Mouse (Mus musculus) CH12.LX (cell line): ENCODE results near the gene Zfp784. TPM values are rescaled to one million over a fixed set of nuclear protein-coding genes. Genes with fewer than 3 reads are reported as not detected.

ENCODE experiments used
- DNase-seq: peaks from one replicate; pipeline ENCODE4 v3.0.0-alpha.2; 2013; ENCODE audit errors: extremely low read depth
- H3K27ac ChIP-seq: 2 replicates; pipeline ENCODE4 v1.5.1; 2012; ENCODE audit warnings: low read depth, mild to moderate bottlenecking, control low read depth, moderate library complexity; ENCODE audit not compliant: insufficient read depth
- H3K27me3 ChIP-seq: replicated peaks from 2 replicates; pipeline ENCODE3; 2012; ENCODE audit warnings: inconsistent platforms
- H3K36me3 ChIP-seq, 2 experiments: replicated peaks in 1 of 2; 2 replicates each; pipeline versions ENCODE3 to v1.6.1; 2012; ENCODE audit warnings: inconsistent platforms in 1 of 2, low read length in 1 of 2, mild to moderate bottlenecking in 1 of 2, mixed read lengths in 1 of 2, moderate library complexity in 1 of 2; ENCODE audit not compliant: control insufficient read depth in 1 of 2, insufficient read depth in 1 of 2
- H3K4me1 ChIP-seq, 2 experiments: 2 replicates each; pipeline ENCODE4 v1.6.1; 2012; ENCODE audit warnings: inconsistent platforms in 1 of 2, moderate library complexity in 1 of 2; ENCODE audit not compliant: insufficient read depth in 2 of 2, control insufficient read depth in 1 of 2
- H3K4me2 ChIP-seq: 2 replicates; pipeline ENCODE4 v1.6.1; 2012; ENCODE audit warnings: low read depth, mild to moderate bottlenecking, control low read depth; ENCODE audit not compliant: poor library complexity, insufficient read depth, severe bottlenecking
- H3K4me3 ChIP-seq, 3 experiments: fragments of 150-350 bp in 1 of 3; sonication (generic) in 1 of 3; replicated peaks in 1 of 3; 2 replicates each; pipeline versions ENCODE3 to v1.5.1; 2011 to 2012; ENCODE audit warnings: low read depth in 2 of 3, low read length in 2 of 3, mild to moderate bottlenecking in 2 of 3, moderate library complexity in 2 of 3, control low read depth in 1 of 3, improper control_type of control experiment in 1 of 3, inconsistent platforms in 1 of 3, mixed read lengths in 1 of 3; ENCODE audit not compliant: poor library complexity in 1 of 3
- H3K79me2 ChIP-seq: replicated peaks from 2 replicates; pipeline ENCODE4 v1.6.1; 2012; ENCODE audit warnings: mild to moderate bottlenecking, moderate library complexity; ENCODE audit not compliant: control insufficient read depth, poor library complexity, insufficient read depth, severe bottlenecking; ENCODE audit errors: extremely low read depth
- H3K9ac ChIP-seq: 2 replicates; pipeline ENCODE4 v1.6.1; 2012; ENCODE audit warnings: low read depth, mild to moderate bottlenecking, control low read depth, moderate library complexity; ENCODE audit not compliant: insufficient read depth
- H3K9me3 ChIP-seq: replicated peaks from 2 replicates; pipeline ENCODE3; 2012; ENCODE audit warnings: low read length, inconsistent platforms, mixed read lengths
- CHD1 ChIP-seq: IDR thresholded peaks from 2 replicates; pipeline ENCODE4 v1.6.1; 2012; ENCODE audit warnings: low read depth, low read length, improper control_type of control experiment, inconsistent platforms
- CTCF ChIP-seq, 2 experiments: IDR thresholded peaks in 1 of 2; conservative IDR thresholded peaks in 1 of 2; 2 replicates each; pipeline ENCODE4 v1.5.1; 2011 to 2012; ENCODE audit warnings: low read depth in 2 of 2, low read length in 2 of 2, improper control_type of control experiment in 1 of 2, inconsistent platforms in 1 of 2, mild to moderate bottlenecking in 1 of 2, moderate library complexity in 1 of 2
- HCFC1 ChIP-seq: IDR thresholded peaks from 2 replicates; pipeline ENCODE4 v1.6.1; 2012; ENCODE audit warnings: low read depth, mild to moderate bottlenecking, inconsistent platforms, low read length, improper control_type of control experiment
- IRF4 ChIP-seq: IDR thresholded peaks from 2 replicates; pipeline ENCODE4 v1.6.1; 2014; ENCODE audit warnings: low read depth, mild to moderate bottlenecking, inconsistent platforms, low read length, improper control_type of control experiment
- JUN ChIP-seq: IDR thresholded peaks from 2 replicates; pipeline ENCODE4 v1.6.1; 2011; ENCODE audit warnings: low read depth, mild to moderate bottlenecking, low read length, improper control_type of control experiment, moderate library complexity; ENCODE audit not compliant: insufficient read depth
- MAZ ChIP-seq: IDR thresholded peaks from 2 replicates; pipeline ENCODE4 v1.6.1; 2012; ENCODE audit warnings: low read depth, mild to moderate bottlenecking, inconsistent platforms, low read length, improper control_type of control experiment, moderate library complexity
- MEF2A ChIP-seq: IDR thresholded peaks from 2 replicates; pipeline ENCODE4 v1.6.1; 2014; ENCODE audit warnings: low read depth, mild to moderate bottlenecking, inconsistent platforms, low read length, improper control_type of control experiment, borderline replicate concordance
- MXI1 ChIP-seq: IDR thresholded peaks from 2 replicates; pipeline ENCODE4 v1.6.1; 2011; ENCODE audit warnings: mild to moderate bottlenecking, low read depth, low read length, improper control_type of control experiment
- NELFE ChIP-seq: IDR thresholded peaks from 2 replicates; pipeline ENCODE4 v1.6.1; 2011; ENCODE audit warnings: low read depth, low read length, improper control_type of control experiment
- NRF1 ChIP-seq: IDR thresholded peaks from 2 replicates; pipeline ENCODE4 v1.6.1; 2014; ENCODE audit warnings: low read depth, mild to moderate bottlenecking, inconsistent platforms, low read length, improper control_type of control experiment, moderate library complexity
- PAX5 ChIP-seq: IDR thresholded peaks from 2 replicates; pipeline ENCODE4 v1.6.1; 2012; ENCODE audit warnings: low read length, inconsistent platforms, mixed read lengths
- POLR2A ChIP-seq: IDR thresholded peaks from 2 replicates; pipeline ENCODE4 v1.6.1; 2011; ENCODE audit warnings: low read depth, mild to moderate bottlenecking, improper control_type of control experiment, low read length
- RCOR1 ChIP-seq: conservative IDR thresholded peaks from 2 replicates; pipeline ENCODE4 v1.6.1; 2012; ENCODE audit warnings: low read depth, mild to moderate bottlenecking, inconsistent platforms, low read length, improper control_type of control experiment
- SIN3A ChIP-seq: IDR thresholded peaks from 2 replicates; pipeline ENCODE4 v1.6.1; 2012; ENCODE audit warnings: low read length, improper control_type of control experiment, inconsistent platforms
- TBP ChIP-seq: conservative IDR thresholded peaks from 2 replicates; pipeline ENCODE4 v1.6.1; 2011; ENCODE audit warnings: low read depth, low read length, improper control_type of control experiment
- UBTF ChIP-seq: IDR thresholded peaks from 2 replicates; pipeline ENCODE4 v1.6.1; 2012; ENCODE audit warnings: low read depth, mild to moderate bottlenecking, inconsistent platforms, low read length, improper control_type of control experiment, moderate library complexity
- ZC3H11A ChIP-seq: IDR thresholded peaks from 2 replicates; pipeline ENCODE4 v1.6.1; 2012; ENCODE audit warnings: low read depth, mild to moderate bottlenecking, inconsistent platforms, low read length, improper control_type of control experiment
- ZKSCAN1 ChIP-seq: IDR thresholded peaks from 2 replicates; pipeline ENCODE4 v1.6.1; 2012; ENCODE audit warnings: low read depth, inconsistent platforms, low read length, improper control_type of control experiment, borderline replicate concordance
- ZMIZ1 ChIP-seq: IDR thresholded peaks from 2 replicates; pipeline ENCODE4 v1.6.1; 2012; ENCODE audit warnings: low read depth, mild to moderate bottlenecking, inconsistent platforms, low read length, improper control_type of control experiment
- ZNF384 ChIP-seq: IDR thresholded peaks from 2 replicates; pipeline ENCODE4 v1.6.1; 2012; ENCODE audit warnings: low read depth, low read length, improper control_type of control experiment, inconsistent platforms
- dilution Hi-C: fragments of 300-500 bp; cut with MboI; formaldehyde crosslinking; loops from 2 replicates; pipeline ENCODE4 v1.14.3; 2020; ENCODE audit warnings: low sequenced_read_pairs; ENCODE audit not compliant: extremely low pct_unique_long_range_greater_than_20kb, extremely low pct_ligation_motif_present
- in situ Hi-C: fragments of 300-500 bp; cut with MboI; formaldehyde crosslinking; loops from 3 replicates; pipeline ENCODE4 v1.14.3; 2019; ENCODE audit warnings: low sequenced_read_pairs, low pct_ligation_motif_present, low pct_unique_long_range_greater_than_20kb, mixed read lengths
- polyA plus RNA-seq: library from polyadenylated mRNA; unstranded; fragments of >175 nt; gene quantifications from 2 replicates; pipeline ENCODE4 v1.2.1, GENCODE M21; 2012; ENCODE audit warnings: low read depth; ENCODE audit not compliant: insufficient read length
- total RNA-seq, 2 experiments: library from RNA; depleted of rRNA; stranded (reverse); fragments of 300-350 nt in 1 of 2; fragments of >200 nt in 1 of 2; gene quantifications; 2 replicates each; pipeline ENCODE4 v1.2.3; 2012 to 2014

Zfp784 gene
- total and polyA plus RNA-seq, 3 experiments: 0.53 to 1.5 (median 1.1) TPM

GRCm38 (mm10) chr7:4993347-4993998, 44.8 kb downstream of the Zfp784 start:
- Histone ChIP-seq H3K36me3 (peaks cover 11 to 23% of the 10 kb centered on the region in 2 experiments), H3K9ac (no peak overlapping the region), H3K4me3 (no peak overlapping the region), H3K79me2 (no peaks in the 10 kb centered on the region), H3K4me2 (no peak overlapping the region), H3K4me1 (peaks cover 0 to 13% of the 10 kb centered on the region in 2 experiments; a peak in 2 of 4 replicates), H3K27ac (no peak overlapping the region), H3K27me3 (peaks cover 8% of the 10 kb centered on the region), H3K9me3 (peaks cover 20% of the 10 kb centered on the region)
- no peak for TF ChIP-seq MAZ
- TF ChIP-seq UBTF: no peak
- no peak for TF ChIP-seq RCOR1
- no peak for TF ChIP-seq POLR2A
- TF ChIP-seq MEF2A: no peak
- TF ChIP-seq NELFE: no peak
- TF ChIP-seq SIN3A: no peak
- TF ChIP-seq TBP: no peak
- no peak for TF ChIP-seq CTCF (conservative IDR thresholded peaks at IDR 0.05 in 1 of 2, IDR thresholded peaks at IDR 0.05 in 1 of 2; ENCODE audit: low read depth in 2 of 2, low read length in 2 of 2)
- no peak for TF ChIP-seq CHD1
- TF ChIP-seq MXI1: no peak
- no peak for TF ChIP-seq ZKSCAN1
- TF ChIP-seq IRF4: no peak
- TF ChIP-seq PAX5: no peak
- no peak for TF ChIP-seq ZC3H11A
- no peak for TF ChIP-seq HCFC1
- no peak for TF ChIP-seq JUN
- TF ChIP-seq NRF1: no peak
- TF ChIP-seq ZNF384: no peak
- no peak for TF ChIP-seq ZMIZ1
- no peak for DNase-seq
- in situ Hi-C loops (no loop called here), dilution Hi-C loops (no loop called here)

GRCm38 (mm10) chr7:4988250-4988649, 50.0 kb downstream of the Zfp784 start:
- no peak for DNase-seq
- in situ Hi-C loops: no loop called here
- H3K4me1 ChIP-seq: no peaks in the 10 kb centered on the region
- TF ChIP-seq CTCF (conservative IDR thresholded peaks at IDR 0.05 in 1 of 2, IDR thresholded peaks at IDR 0.05 in 1 of 2; ENCODE audit: low read depth in 2 of 2, low read length in 2 of 2) (no peak), ZMIZ1 (no peak)
- H3K4me2 ChIP-seq: no peak overlapping the region
- H3K9me3 ChIP-seq: peaks cover 10% of the 10 kb centered on the region
- H3K27me3 ChIP-seq: peaks cover 49% of the 10 kb centered on the region
- no peak overlapping the region for H3K9ac ChIP-seq
- no peaks in the 10 kb centered on the region for H3K79me2 ChIP-seq
- H3K36me3 ChIP-seq: peaks cover 5 to 11% of the 10 kb centered on the region in 2 experiments
- dilution Hi-C loops: no loop called here
- no peak overlapping the region for H3K4me3 ChIP-seq
- H3K27ac ChIP-seq: no peak overlapping the region

Other genes with a start within 250 kb of the Zfp784 start
Only the 20 nearest of the 27 such genes appear.
- 0.17 TPM in 1 of 2 replicates, not detected in the other for gene Gm36210, start 131.9 kb downstream of the Zfp784 start, total RNA-seq (2012; rRNA removed)
- gene Gm36210, start 131.9 kb downstream of the Zfp784 start, total RNA-seq (2014; rRNA removed): not detected in 2 replicates
- 0.90 and 1.4 TPM in 2 replicates for gene Gm36210, start 131.9 kb downstream of the Zfp784 start, polyA plus RNA-seq
- gene Zfp628, start 123.2 kb downstream of the Zfp784 start, total RNA-seq (2012; rRNA removed): 1.9 and 2.2 TPM in 2 replicates
- gene Zfp628, start 123.2 kb downstream of the Zfp784 start, total RNA-seq (2014; rRNA removed): 0.42 and 0.87 TPM in 2 replicates
- gene Zfp628, start 123.2 kb downstream of the Zfp784 start, polyA plus RNA-seq: 7.1 and 9.4 TPM in 2 replicates
- 0.63 and 1.3 TPM in 2 replicates for gene Nat14, start 116.4 kb downstream of the Zfp784 start, total RNA-seq (2012; rRNA removed)
- 0.27 and 0.88 TPM in 2 replicates for gene Nat14, start 116.4 kb downstream of the Zfp784 start, total RNA-seq (2014; rRNA removed)
- gene Nat14, start 116.4 kb downstream of the Zfp784 start, polyA plus RNA-seq: 0.97 and 1.7 TPM in 2 replicates
- 0.13 and 0.30 TPM in 2 replicates for gene Ssc5d, start 112.7 kb downstream of the Zfp784 start, total RNA-seq (2012; rRNA removed)
- 0.08 and 0.09 TPM in 2 replicates for gene Ssc5d, start 112.7 kb downstream of the Zfp784 start, total RNA-seq (2014; rRNA removed)
- 1.5 and 1.6 TPM in 2 replicates for gene Ssc5d, start 112.7 kb downstream of the Zfp784 start, polyA plus RNA-seq
- gene Sbk2, start 74.0 kb downstream of the Zfp784 start, total RNA-seq (2012; rRNA removed): 0.08 and 0.30 TPM in 2 replicates
- gene Sbk2, start 74.0 kb downstream of the Zfp784 start, total RNA-seq (2014; rRNA removed): not detected in 2 replicates
- 0.10 TPM in 1 of 2 replicates, not detected in the other for gene Sbk2, start 74.0 kb downstream of the Zfp784 start, polyA plus RNA-seq
- gene Sbk3, start 67.3 kb downstream of the Zfp784 start, total RNA-seq (2012; rRNA removed): not detected in 2 replicates
- gene Sbk3, start 67.3 kb downstream of the Zfp784 start, total RNA-seq (2014; rRNA removed): not detected in 2 replicates
- gene Sbk3, start 67.3 kb downstream of the Zfp784 start, polyA plus RNA-seq: not detected in 2 replicates
- 2.8 and 3.4 TPM in 2 replicates for gene Zfp579, start 42.3 kb downstream of the Zfp784 start, total RNA-seq (2012; rRNA removed)
- 1.0 and 1.1 TPM in 2 replicates for gene Zfp579, start 42.3 kb downstream of the Zfp784 start, total RNA-seq (2014; rRNA removed)
- 8.5 and 11.3 TPM in 2 replicates for gene Zfp579, start 42.3 kb downstream of the Zfp784 start, polyA plus RNA-seq
- 7.9 and 8.4 TPM in 2 replicates for gene Zfp524, start 24.0 kb downstream of the Zfp784 start, total RNA-seq (2012; rRNA removed)
- 3.1 and 4.4 TPM in 2 replicates for gene Zfp524, start 24.0 kb downstream of the Zfp784 start, total RNA-seq (2014; rRNA removed)
- gene Zfp524, start 24.0 kb downstream of the Zfp784 start, polyA plus RNA-seq: 2.3 and 2.8 TPM in 2 replicates
- gene Fiz1, start 23.7 kb downstream of the Zfp784 start, total RNA-seq (2012; rRNA removed): 23.7 and 24.3 TPM in 2 replicates
- gene Fiz1, start 23.7 kb downstream of the Zfp784 start, total RNA-seq (2014; rRNA removed): 13.5 and 18.4 TPM in 2 replicates
- 37.1 and 40.8 TPM in 2 replicates for gene Fiz1, start 23.7 kb downstream of the Zfp784 start, polyA plus RNA-seq
- not detected in 2 replicates for gene Gm44973, start 22.9 kb downstream of the Zfp784 start, total RNA-seq (2012; rRNA removed)
- gene Gm44973, start 22.9 kb downstream of the Zfp784 start, total RNA-seq (2014; rRNA removed): 1.3 and 2.1 TPM in 2 replicates
- 5.2 and 6.3 TPM in 2 replicates for gene Gm44973, start 22.9 kb downstream of the Zfp784 start, polyA plus RNA-seq
- gene Zfp865, start 18.1 kb downstream of the Zfp784 start, total RNA-seq (2012; rRNA removed): 10.9 and 12.3 TPM in 2 replicates
- gene Zfp865, start 18.1 kb downstream of the Zfp784 start, total RNA-seq (2014; rRNA removed): 3.7 and 4.0 TPM in 2 replicates
- gene Zfp865, start 18.1 kb downstream of the Zfp784 start, polyA plus RNA-seq: 18.3 and 21.0 TPM in 2 replicates
- 0.46 and 0.81 TPM in 2 replicates for gene Ccdc106, start 17.9 kb downstream of the Zfp784 start, total RNA-seq (2012; rRNA removed)
- gene Ccdc106, start 17.9 kb downstream of the Zfp784 start, total RNA-seq (2014; rRNA removed): 0.30 and 0.52 TPM in 2 replicates
- gene Ccdc106, start 17.9 kb downstream of the Zfp784 start, polyA plus RNA-seq: not detected in 2 replicates
- not detected in 2 replicates for gene 4632433K11Rik, start 4.3 kb downstream of the Zfp784 start, total RNA-seq (2012; rRNA removed)
- gene 4632433K11Rik, start 4.3 kb downstream of the Zfp784 start, total RNA-seq (2014; rRNA removed): not detected in 2 replicates
- gene 4632433K11Rik, start 4.3 kb downstream of the Zfp784 start, polyA plus RNA-seq: not detected in 2 replicates
- 1.6 and 2.6 TPM in 2 replicates for gene Zfp580, start 13.1 kb upstream of the Zfp784 start, total RNA-seq (2012; rRNA removed)
- 1.2 TPM in 2 replicates for gene Zfp580, start 13.1 kb upstream of the Zfp784 start, total RNA-seq (2014; rRNA removed)
- 9.4 and 15.6 TPM in 2 replicates for gene Zfp580, start 13.1 kb upstream of the Zfp784 start, polyA plus RNA-seq
- 295 and 358 TPM in 2 replicates for gene U2af2, start 23.7 kb upstream of the Zfp784 start, total RNA-seq (2012; rRNA removed)
- 282 and 293 TPM in 2 replicates for gene U2af2, start 23.7 kb upstream of the Zfp784 start, total RNA-seq (2014; rRNA removed)
- gene U2af2, start 23.7 kb upstream of the Zfp784 start, polyA plus RNA-seq: 449 and 469 TPM in 2 replicates
- 68.9 and 72.9 TPM in 2 replicates for gene Epn1, start 41.8 kb upstream of the Zfp784 start, total RNA-seq (2012; rRNA removed)
- 41.9 and 46.8 TPM in 2 replicates for gene Epn1, start 41.8 kb upstream of the Zfp784 start, total RNA-seq (2014; rRNA removed)
- 97.2 and 101 TPM in 2 replicates for gene Epn1, start 41.8 kb upstream of the Zfp784 start, polyA plus RNA-seq
- gene Rfpl4, start 78.5 kb upstream of the Zfp784 start, total RNA-seq (2012; rRNA removed): not detected in 2 replicates
- not detected in 2 replicates for gene Rfpl4, start 78.5 kb upstream of the Zfp784 start, total RNA-seq (2014; rRNA removed)
- not detected in 2 replicates for gene Rfpl4, start 78.5 kb upstream of the Zfp784 start, polyA plus RNA-seq
- 2.9 and 3.9 TPM in 2 replicates for gene Rasl2-9, start 87.5 kb upstream of the Zfp784 start, total RNA-seq (2012; rRNA removed)
- gene Rasl2-9, start 87.5 kb upstream of the Zfp784 start, total RNA-seq (2014; rRNA removed): 3.8 and 4.2 TPM in 2 replicates
- 2.6 and 2.9 TPM in 2 replicates for gene Rasl2-9, start 87.5 kb upstream of the Zfp784 start, polyA plus RNA-seq
- not detected in 2 replicates for gene Vmn1r55, start 111.2 kb upstream of the Zfp784 start, total RNA-seq (2012; rRNA removed)
- not detected in 2 replicates for gene Vmn1r55, start 111.2 kb upstream of the Zfp784 start, total RNA-seq (2014; rRNA removed)
- gene Vmn1r55, start 111.2 kb upstream of the Zfp784 start, polyA plus RNA-seq: 0.01 TPM in 1 of 2 replicates, not detected in the other
- not detected in 2 replicates for gene Vmn1r56, start 158.3 kb upstream of the Zfp784 start, total RNA-seq (2012; rRNA removed)
- gene Vmn1r56, start 158.3 kb upstream of the Zfp784 start, total RNA-seq (2014; rRNA removed): not detected in 2 replicates
- gene Vmn1r56, start 158.3 kb upstream of the Zfp784 start, polyA plus RNA-seq: not detected in 2 replicates